Mouse (Mus musculus) forebrain, embryonic 15.5 days (tissue): Measurements from ENCODE around the gene Gpc6. TPM values are rescaled to one million over a fixed set of nuclear protein-coding genes. Genes with fewer than 3 reads are reported as not detected.

Experiments
- ATAC-seq: fragments of 200-750 bp; cut with Nextera tagmentation; replicated peaks from 2 replicates; pipeline ENCODE4 v1.8.0; 2017; ENCODE audit warnings: mild to moderate bottlenecking, moderate TSS enrichment, moderate library complexity
- H3K27ac ChIP-seq: fragments of 300-500 bp; sonication (generic); replicated peaks from 2 replicates; pipeline ENCODE4 v1.5.1; 2015; ENCODE audit warnings: mild to moderate bottlenecking, inconsistent platforms
- H3K27me3 ChIP-seq: fragments of 300-500 bp; sonication (generic); 2 replicates; pipeline ENCODE4 v1.6.1; 2015; ENCODE audit warnings: inconsistent platforms
- H3K36me3 ChIP-seq: fragments of 300-500 bp; sonication (generic); 2 replicates; pipeline ENCODE4 v1.6.1; 2015; ENCODE audit warnings: mild to moderate bottlenecking, inconsistent platforms
- H3K4me1 ChIP-seq: fragments of 300-500 bp; sonication (generic); 2 replicates; pipeline ENCODE4 v1.6.1; 2015; ENCODE audit warnings: inconsistent platforms
- H3K4me2 ChIP-seq: fragments of 300-500 bp; sonication (generic); replicated peaks from 2 replicates; pipeline ENCODE4 v1.6.1; 2015; ENCODE audit warnings: mild to moderate bottlenecking, inconsistent platforms
- H3K4me3 ChIP-seq: fragments of 300-500 bp; sonication (generic); 2 replicates; pipeline ENCODE4 v1.5.1; 2015; ENCODE audit warnings: mild to moderate bottlenecking, inconsistent platforms
- H3K9ac ChIP-seq: fragments of 300-500 bp; sonication (generic); replicated peaks from 2 replicates; pipeline ENCODE4 v1.6.1; 2015; ENCODE audit warnings: mild to moderate bottlenecking, inconsistent platforms
- H3K9me3 ChIP-seq: fragments of 300-500 bp; sonication (generic); 2 replicates; pipeline ENCODE4 v1.6.1; 2016; ENCODE audit warnings: inconsistent platforms
- WGBS: fragments of 180-500 bp; shearing (Covaris S2); methylation state at CpG from one replicate; pipeline ENCODE4 v1.1.7; 2015; ENCODE audit warnings: mixed read lengths; 5-methylcytosine and 5-hydroxymethylcytosine counted together
- polyA plus RNA-seq: library from polyadenylated mRNA; unstranded; fragments of >200 nt; fragmentation: Nextera tagmentation; extraction: Ambion mirVana; gene quantifications from 2 replicates; pipeline ENCODE4 v1.2.1, GENCODE M21; 2015

Gene Gpc6
- polyA plus RNA-seq, 1 experiment from 2014 or later = 18.3 TPM

DNA sequence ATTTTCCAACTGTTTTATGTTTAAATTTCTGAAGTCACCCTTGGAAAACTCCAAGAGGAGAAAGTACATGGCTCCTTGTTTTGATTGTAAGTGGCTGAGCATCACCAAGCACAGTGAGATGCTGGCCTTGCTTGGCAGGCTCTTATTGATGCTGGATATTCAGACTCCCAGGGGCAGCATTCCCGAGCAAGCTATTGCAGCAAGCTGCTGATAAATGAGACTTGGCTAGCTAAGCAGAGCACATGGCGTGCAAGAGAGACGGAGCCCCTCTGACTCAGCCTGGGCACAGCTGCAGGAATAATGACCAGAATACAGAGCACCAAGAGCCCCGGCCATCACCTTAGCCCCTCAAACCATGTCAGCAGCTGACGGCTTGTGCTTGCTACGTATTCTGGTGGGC lies 1036.2 kb downstream of the Gpc6 start:
- ATAC-seq = peak; percentile 73
- peak overlapping the region; percentile 7; the same call in 1 of the 2 replicates for H3K27ac ChIP-seq
- no peak overlapping the region for H3K4me2 ChIP-seq
- H3K4me1 ChIP-seq = peaks cover 9% of the 10 kb centered on the region
- no peaks in the 10 kb centered on the region for H3K9me3 ChIP-seq
- H3K4me3 ChIP-seq = no peak overlapping the region
- H3K9ac ChIP-seq = no peak overlapping the region
- H3K36me3 ChIP-seq = no peaks in the 10 kb centered on the region
- H3K27me3 ChIP-seq = no peaks in the 10 kb centered on the region
- WGBS = 43% methylated on average over 6 of the region's 6 CpGs

DNA sequence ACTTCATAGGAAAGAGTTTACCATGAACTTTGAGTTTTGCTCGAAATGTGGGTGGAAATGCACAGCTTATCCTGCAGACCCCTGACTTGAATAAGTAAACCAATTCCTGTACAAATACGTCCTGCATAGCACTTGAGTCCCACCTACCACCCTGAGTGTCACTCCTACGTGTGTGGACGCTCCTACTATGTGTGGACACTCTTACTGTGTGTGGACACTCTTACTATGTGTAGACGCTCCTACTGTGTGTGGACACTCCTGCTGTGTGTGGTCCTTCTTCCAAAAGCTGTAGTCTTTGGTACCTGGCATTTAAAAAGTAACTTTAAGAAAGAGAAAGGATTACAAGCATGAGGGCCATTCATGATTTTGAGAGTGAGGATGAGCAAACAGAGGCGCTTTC lies 1036.7 kb downstream of the Gpc6 start:
- Histone ChIP-seq H3K4me1 (peaks cover 9% of the 10 kb centered on the region), H3K27me3 (no peaks in the 10 kb centered on the region), H3K4me2 (no peak overlapping the region), H3K27ac (no peak overlapping the region), H3K4me3 (no peak overlapping the region), H3K36me3 (no peaks in the 10 kb centered on the region), H3K9me3 (no peaks in the 10 kb centered on the region), H3K9ac (no peak overlapping the region)
- 92% methylated on average over 6 of the region's 6 CpGs for WGBS
- ATAC-seq = no peak

DNA sequence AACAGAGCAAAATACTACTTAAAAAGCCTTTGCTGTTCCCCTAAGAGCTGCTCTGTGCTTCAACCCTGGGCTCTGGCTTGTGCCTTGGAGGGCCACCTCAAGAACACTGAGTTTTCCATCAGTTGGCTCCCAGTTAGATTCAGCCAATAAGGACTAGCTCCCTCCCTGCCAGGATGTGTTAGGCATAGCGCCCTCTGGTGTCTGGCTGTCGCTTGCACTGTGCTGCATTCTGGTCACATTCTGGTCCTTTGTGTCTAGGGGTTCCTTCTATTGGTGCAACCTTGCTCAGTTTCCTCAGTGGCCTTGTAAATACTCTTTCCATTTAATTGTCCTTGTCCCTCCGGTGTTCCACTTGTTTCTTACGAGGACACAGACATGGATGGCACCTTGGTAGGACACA lies 1037.3 kb downstream of the Gpc6 start:
- no peak overlapping the region for H3K4me3 ChIP-seq
- no peaks in the 10 kb centered on the region for H3K27me3 ChIP-seq
- 55% methylated on average over 4 of the region's 4 CpGs for WGBS
- H3K9me3 ChIP-seq = no peaks in the 10 kb centered on the region
- no peak overlapping the region for H3K27ac ChIP-seq
- H3K4me2 ChIP-seq = no peak overlapping the region
- peaks cover 9% of the 10 kb centered on the region for H3K4me1 ChIP-seq
- no peak overlapping the region for H3K9ac ChIP-seq
- no peak for ATAC-seq
- no peaks in the 10 kb centered on the region for H3K36me3 ChIP-seq

DNA sequence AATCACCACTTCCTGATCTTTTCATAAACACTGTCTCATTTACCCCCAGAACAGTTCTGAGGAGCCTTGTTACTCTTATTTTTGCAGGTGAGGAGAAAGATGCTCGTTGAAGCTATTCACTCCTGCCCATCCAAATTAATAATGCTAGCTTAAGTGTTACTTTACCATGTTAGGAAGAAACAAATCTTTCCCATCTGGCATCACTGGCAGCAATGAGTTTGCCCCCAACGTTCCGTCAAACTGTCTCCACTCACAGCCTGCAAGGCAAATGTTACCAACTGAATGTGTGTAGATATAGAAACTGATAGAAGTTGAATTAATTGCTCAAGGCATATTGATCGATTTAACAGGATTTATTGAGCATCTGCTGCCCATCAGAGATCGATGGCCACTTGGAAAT lies 1047.5 kb downstream of the Gpc6 start:
- WGBS = 79% methylated on average over 5 of the region's 5 CpGs
- Histone ChIP-seq H3K36me3 (no peaks in the 10 kb centered on the region), H3K4me1 (no peaks in the 10 kb centered on the region), H3K4me2 (no peak overlapping the region), H3K9me3 (no peaks in the 10 kb centered on the region), H3K9ac (no peak overlapping the region), H3K4me3 (no peak overlapping the region), H3K27me3 (no peaks in the 10 kb centered on the region), H3K27ac (no peak overlapping the region)
- ATAC-seq = no peak

DNA sequence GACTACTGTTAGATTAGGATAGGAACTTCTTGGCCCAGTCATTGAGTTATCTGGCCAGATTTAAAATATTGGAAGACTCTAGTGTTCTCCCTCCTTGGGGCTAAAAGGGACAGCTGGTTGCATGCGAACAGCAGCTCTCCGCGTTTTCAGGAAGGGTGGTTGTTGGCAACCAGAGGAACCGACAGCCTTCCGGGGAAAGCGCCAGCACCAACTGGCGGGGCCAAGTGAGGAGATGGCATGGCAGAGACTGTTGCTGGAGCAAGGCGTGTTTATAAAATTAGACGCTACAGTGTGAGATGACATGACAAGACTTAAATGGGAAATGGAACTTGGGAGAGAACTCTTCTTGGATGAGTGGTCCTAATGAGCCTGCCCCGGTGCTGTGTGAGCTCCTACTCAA lies 1056.4 kb downstream of the Gpc6 start:
- H3K9me3 ChIP-seq = no peaks in the 10 kb centered on the region
- no peaks in the 10 kb centered on the region for H3K27me3 ChIP-seq
- H3K4me3 ChIP-seq = no peak overlapping the region
- H3K36me3 ChIP-seq = no peaks in the 10 kb centered on the region
- ATAC-seq = peak; percentile 85
- no peaks in the 10 kb centered on the region for H3K4me1 ChIP-seq
- 81% methylated on average over 10 of the region's 10 CpGs for WGBS
- H3K4me2 ChIP-seq = no peak overlapping the region
- no peak overlapping the region for H3K27ac ChIP-seq
- H3K9ac ChIP-seq = no peak overlapping the region

DNA sequence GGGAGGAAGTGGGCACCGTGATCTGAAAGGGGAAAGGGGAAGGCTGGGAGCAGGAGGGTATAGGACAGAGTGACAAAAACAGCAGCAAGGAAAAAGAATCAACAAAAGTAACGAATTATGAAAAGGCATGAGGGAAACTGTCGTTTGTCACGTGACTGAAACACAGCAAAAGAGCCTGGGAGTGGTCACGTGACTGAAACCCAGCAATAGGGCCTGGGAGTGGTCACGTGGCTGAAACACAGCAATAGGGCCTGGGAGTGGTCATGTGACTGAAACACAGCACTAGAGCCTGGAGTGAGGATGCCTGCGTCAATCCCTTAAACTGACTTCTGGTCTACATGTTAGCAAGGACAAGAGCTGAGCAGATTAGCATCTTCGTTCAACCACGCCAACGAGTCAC lies 1063.3 kb downstream of the Gpc6 start:
- H3K27me3 ChIP-seq = no peaks in the 10 kb centered on the region
- H3K4me1 ChIP-seq = no peaks in the 10 kb centered on the region
- no peak overlapping the region for H3K4me2 ChIP-seq
- WGBS = 89% methylated on average over 10 of the region's 10 CpGs
- ATAC-seq = no peak
- no peaks in the 10 kb centered on the region for H3K9me3 ChIP-seq
- no peak overlapping the region for H3K27ac ChIP-seq
- H3K4me3 ChIP-seq = no peak overlapping the region
- H3K36me3 ChIP-seq = no peaks in the 10 kb centered on the region
- no peak overlapping the region for H3K9ac ChIP-seq

DNA sequence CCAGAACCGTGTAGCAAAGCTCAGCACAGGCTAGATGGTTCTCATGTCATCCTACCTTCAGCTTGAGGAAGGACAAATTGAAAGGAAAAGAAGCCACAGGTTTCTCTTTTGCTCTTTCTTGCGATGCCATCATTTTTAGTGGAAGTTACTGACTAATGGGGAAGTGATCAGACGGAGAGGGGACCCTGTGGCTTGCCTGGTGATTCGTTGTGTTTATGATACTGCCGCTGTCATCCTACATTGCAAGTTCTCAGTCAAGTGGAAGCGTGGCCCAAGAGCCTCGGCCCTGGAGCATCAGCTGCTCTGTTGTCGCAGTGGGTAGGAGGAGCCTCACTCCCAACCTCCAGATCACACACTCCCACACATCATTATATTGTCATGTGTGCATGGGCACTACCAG lies 1065.1 kb downstream of the Gpc6 start:
- no peak overlapping the region for H3K27ac ChIP-seq
- H3K36me3 ChIP-seq = no peaks in the 10 kb centered on the region
- H3K27me3 ChIP-seq = no peaks in the 10 kb centered on the region
- 89% methylated on average over 8 of the region's 8 CpGs for WGBS
- H3K9me3 ChIP-seq = no peaks in the 10 kb centered on the region
- no peak overlapping the region for H3K4me3 ChIP-seq
- no peak overlapping the region for H3K9ac ChIP-seq
- no peak overlapping the region for H3K4me2 ChIP-seq
- H3K4me1 ChIP-seq = no peaks in the 10 kb centered on the region
- ATAC-seq = no peak

DNA sequence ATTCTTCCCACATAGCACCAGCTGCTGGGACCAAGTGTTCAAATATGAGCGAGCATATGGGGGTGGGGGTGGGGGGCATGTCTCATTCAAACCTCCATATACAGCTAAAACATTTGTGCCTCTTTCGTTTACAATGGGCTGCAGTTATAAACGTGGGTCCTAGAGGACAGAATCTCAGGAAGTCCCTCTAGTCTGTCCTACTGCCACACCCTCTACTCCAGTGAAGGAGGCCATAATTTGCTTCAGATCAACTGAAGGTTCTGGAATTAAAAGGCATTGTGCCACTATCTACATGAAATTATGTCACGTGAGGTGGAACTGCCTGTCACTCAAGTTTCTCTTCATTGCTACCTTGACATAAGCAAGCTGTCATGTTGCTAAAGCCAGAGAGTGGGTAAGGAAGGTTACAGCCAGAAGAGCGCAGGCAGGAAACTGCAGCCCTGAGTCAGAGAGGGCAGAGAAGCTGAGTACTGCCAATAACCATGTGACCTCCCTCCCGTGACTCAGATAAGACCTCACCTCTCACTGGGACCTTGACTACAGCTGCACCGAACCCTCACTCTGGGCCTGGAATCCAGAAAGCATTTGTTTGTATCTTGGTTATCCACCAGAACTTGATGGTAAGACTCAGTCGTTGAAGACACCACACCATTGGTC lies 1067.6 kb downstream of the Gpc6 start:
- Histone ChIP-seq H3K9me3 (no peaks in the 10 kb centered on the region), H3K4me2 (no peak overlapping the region), H3K9ac (no peak overlapping the region), H3K36me3 (no peaks in the 10 kb centered on the region), H3K27ac (no peak overlapping the region), H3K4me3 (no peak overlapping the region), H3K27me3 (no peaks in the 10 kb centered on the region), H3K4me1 (no peaks in the 10 kb centered on the region)
- 74% methylated on average over 8 of the region's 8 CpGs for WGBS
- ATAC-seq = no peak

DNA sequence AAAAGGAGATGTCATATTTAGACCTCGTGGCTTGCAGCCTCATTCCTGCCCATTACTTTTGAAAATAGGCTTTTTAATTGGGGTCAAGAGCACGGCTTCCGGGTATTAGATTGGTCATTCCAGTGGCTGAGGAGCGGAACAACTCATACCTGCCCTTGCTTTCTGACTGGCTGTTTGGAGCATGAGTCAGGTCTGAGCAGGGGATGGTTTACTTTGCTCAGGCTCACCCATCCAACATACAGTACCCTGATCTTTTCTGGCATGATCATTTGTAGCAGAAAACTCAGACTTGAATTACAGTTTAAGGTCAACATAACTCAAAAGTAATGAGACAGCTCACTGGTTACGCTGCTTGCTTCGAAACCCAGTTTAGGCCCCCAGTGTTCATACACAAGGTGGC lies 1068.7 kb downstream of the Gpc6 start:
- Histone ChIP-seq H3K4me2 (no peak overlapping the region), H3K27me3 (no peaks in the 10 kb centered on the region), H3K36me3 (no peaks in the 10 kb centered on the region), H3K9me3 (no peaks in the 10 kb centered on the region), H3K9ac (no peak overlapping the region), H3K4me3 (no peak overlapping the region), H3K4me1 (no peaks in the 10 kb centered on the region), H3K27ac (no peak overlapping the region)
- 90% methylated on average over 6 of the region's 6 CpGs for WGBS
- ATAC-seq = no peak

DNA sequence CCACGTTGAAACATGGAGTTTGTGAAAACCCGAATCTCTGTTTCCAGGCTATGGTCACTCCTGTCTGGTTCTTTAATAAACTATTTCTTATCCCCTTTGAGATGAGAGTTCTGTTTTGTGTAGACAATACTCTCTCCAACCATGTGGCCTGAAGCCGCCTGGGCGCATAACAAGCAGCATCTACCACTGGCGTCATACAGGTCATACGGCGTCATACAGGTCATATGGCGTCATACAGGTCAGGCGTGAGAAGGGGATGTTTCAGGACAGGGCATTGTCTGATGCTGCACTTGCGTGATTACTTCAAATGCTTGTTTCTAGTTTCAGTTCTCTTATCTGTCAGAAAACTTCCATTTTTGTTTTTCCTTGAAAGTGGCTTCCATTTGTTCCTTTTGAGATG lies 1079.3 kb downstream of the Gpc6 start:
- H3K4me2 ChIP-seq = no peak overlapping the region
- ATAC-seq = no peak
- no peak overlapping the region for H3K27ac ChIP-seq
- H3K4me3 ChIP-seq = no peak overlapping the region
- no peak overlapping the region for H3K9ac ChIP-seq
- no peaks in the 10 kb centered on the region for H3K36me3 ChIP-seq
- no peaks in the 10 kb centered on the region for H3K27me3 ChIP-seq
- peaks cover 16% of the 10 kb centered on the region for H3K4me1 ChIP-seq
- no peaks in the 10 kb centered on the region for H3K9me3 ChIP-seq
- 93% methylated on average over 10 of the region's 10 CpGs for WGBS

DNA sequence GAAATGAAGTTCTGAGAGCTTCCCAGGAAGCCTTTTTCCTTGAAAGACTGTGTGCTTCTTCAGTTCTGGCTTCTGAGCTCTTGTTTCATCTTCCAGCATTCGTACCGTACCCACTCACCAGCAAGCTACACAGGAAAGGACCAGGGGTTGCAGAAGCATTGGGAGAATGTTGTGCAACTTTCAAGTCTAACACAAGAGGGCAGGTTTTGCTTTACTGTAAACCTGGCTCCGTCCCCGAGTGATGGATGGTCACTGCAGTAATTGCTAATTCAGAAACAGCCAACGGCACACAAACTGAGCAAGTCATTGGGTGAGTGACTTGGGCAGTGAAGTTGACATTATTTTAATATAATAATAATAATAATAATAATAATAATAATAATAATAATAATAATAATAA lies 1080.6 kb downstream of the Gpc6 start:
- WGBS = 10% methylated on average over 5 of the region's 5 CpGs
- ATAC-seq = peak; percentile 26; the same call in 1 of the 2 replicates

DNA sequence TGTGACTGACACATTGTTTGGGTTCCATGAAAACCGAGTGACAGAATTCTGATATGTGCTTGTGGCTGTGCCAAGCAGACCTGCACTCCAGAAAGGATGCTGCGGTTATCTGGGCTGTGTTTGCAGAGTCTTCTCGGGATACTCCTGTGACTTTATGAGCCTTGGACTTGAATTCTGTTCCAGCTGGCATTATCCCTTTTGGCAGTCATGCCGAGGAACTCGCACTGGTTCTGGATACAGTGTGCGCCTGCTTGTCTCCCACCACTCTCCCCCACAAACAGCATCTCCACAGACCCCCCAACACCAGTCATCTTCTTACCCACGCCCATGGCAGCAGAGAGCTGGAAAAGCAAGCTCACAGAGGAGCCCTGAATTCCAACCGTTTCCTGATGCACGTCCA lies 1084.4 kb downstream of the Gpc6 start:
- Histone ChIP-seq H3K9me3 (no peaks in the 10 kb centered on the region), H3K27ac (no peak overlapping the region), H3K4me2 (no peak overlapping the region), H3K9ac (no peak overlapping the region), H3K36me3 (no peaks in the 10 kb centered on the region), H3K27me3 (no peaks in the 10 kb centered on the region), H3K4me1 (no peaks in the 10 kb centered on the region), H3K4me3 (no peak overlapping the region)
- ATAC-seq = no peak
- WGBS = 69% methylated on average over 9 of the region's 9 CpGs

More for the DNA sequence above, 1080.6 kb downstream of the Gpc6 start:
- H3K27ac ChIP-seq = no peak overlapping the region
- H3K4me2 ChIP-seq = no peak overlapping the region
- H3K27me3 ChIP-seq = no peaks in the 10 kb centered on the region
- H3K4me3 ChIP-seq = no peak overlapping the region
- H3K4me1 ChIP-seq = peaks cover 16% of the 10 kb centered on the region
- no peaks in the 10 kb centered on the region for H3K9me3 ChIP-seq
- H3K36me3 ChIP-seq = no peaks in the 10 kb centered on the region
- no peak overlapping the region for H3K9ac ChIP-seq

DNA sequence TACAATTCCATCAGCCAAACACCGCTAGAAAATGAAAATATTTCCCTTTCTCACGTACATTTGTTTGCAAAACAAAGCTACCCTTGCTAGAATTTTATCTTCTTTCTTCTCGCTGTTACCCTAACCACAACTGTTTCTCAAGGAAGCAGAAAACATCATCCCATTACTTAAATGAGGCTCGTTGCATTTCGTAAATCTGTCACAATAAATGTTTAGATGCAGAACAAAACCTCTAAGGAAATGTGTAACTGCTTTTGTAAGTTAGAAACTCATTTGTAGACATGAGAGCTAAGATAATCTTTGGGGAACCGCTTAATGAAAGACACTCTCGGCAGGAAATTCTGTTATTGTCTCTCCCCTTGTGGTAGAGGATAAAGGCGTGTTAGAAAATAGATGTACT lies 1088.1 kb downstream of the Gpc6 start:
- no peaks in the 10 kb centered on the region for H3K27me3 ChIP-seq
- H3K4me3 ChIP-seq = no peak overlapping the region
- H3K4me2 ChIP-seq = no peak overlapping the region
- H3K9ac ChIP-seq = no peak overlapping the region
- H3K4me1 ChIP-seq = no peaks in the 10 kb centered on the region
- WGBS = 62% methylated on average over 8 of the region's 8 CpGs
- H3K36me3 ChIP-seq = no peaks in the 10 kb centered on the region
- no peaks in the 10 kb centered on the region for H3K9me3 ChIP-seq
- no peak for ATAC-seq
- H3K27ac ChIP-seq = no peak overlapping the region
